In the genomic region with DNA sequence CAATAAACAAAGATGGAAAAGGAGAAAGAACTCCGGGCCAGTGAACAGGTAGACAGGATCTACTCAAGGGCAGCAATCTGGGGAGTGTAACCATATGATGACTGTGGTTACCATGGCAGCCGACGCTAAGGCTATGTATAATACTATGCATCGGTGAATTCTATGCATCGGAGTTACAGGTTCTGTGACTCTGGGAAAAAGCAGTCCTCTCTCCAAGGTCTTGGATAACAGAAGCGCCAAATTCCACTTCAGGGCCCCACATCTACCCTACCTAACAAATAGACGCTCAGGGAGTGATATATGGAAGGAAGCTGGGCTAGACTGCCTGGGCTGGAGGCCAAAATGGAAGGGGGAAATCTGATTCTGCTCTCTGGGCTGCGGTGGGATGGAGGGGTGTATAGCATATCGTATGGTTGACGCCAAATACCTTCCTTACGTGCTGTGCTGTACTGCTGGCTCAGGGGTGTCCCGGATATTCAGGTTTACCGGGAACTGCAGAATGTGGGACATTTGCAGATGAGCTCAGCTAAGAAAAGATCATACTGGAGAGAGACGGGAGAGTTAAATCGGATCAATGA, we compare ENCODE assay signal across 17 mouse cellular contexts. TPM values are rescaled to one million over a fixed set of nuclear protein-coding genes. Genes with fewer than 3 reads are reported as not detected.
A peak's percentile ranks its signal among the peaks of the same experiment; 100 is the strongest.
DNase-seq lines count a peak whose midpoint lies in the region; ATAC-seq and TF ChIP-seq lines count a peak whose summit lies in the region.
"Had no signal": no experiment of that assay in that cellular context is flagged by ENCODE, and none has a peak within 500 bp of the region (broad histone marks: within the 10 kb centered on the region; RNA-seq: fewer than 3 reads in every experiment).

No protein-coding gene starts in this region.

- no peak overlapping the region for H3K9ac ChIP-seq in hindbrain, postnatal 0 days (replicated peaks; ENCODE audit: low read length)
- H3K9ac ChIP-seq in hindbrain, embryonic 14.5 days: no peak overlapping the region
- no peak overlapping the region for H3K9ac ChIP-seq in limb, embryonic 13.5 days
- H3K9ac ChIP-seq in stomach, embryonic 16.5 days (ENCODE audit: low read length): no peak overlapping the region
- H3K9ac ChIP-seq: heart, embryonic 12.5 days had no signal

- no peak for TF ChIP-seq POLR2A in thymus, adult 2 months (IDR thresholded peaks at IDR 0.05; ENCODE audit: control insufficient read depth, extremely low read depth, insufficient read depth, low read length, poor library complexity)

- no peak for TF ChIP-seq CTCF in hindbrain, postnatal 0 days (IDR thresholded peaks at IDR 0.05; ENCODE audit: low read depth)
- no peak for TF ChIP-seq CTCF in thymus, adult 2 months (IDR thresholded peaks at IDR 0.05; ENCODE audit: borderline replicate concordance, control insufficient read depth, extremely low read depth, insufficient read depth, low read length, poor library complexity)

- no peak overlapping the region for H3K4me2 ChIP-seq in hindbrain, postnatal 0 days (ENCODE audit: low read depth, low read length)
- no peak overlapping the region for H3K4me2 ChIP-seq in hindbrain, embryonic 14.5 days (replicated peaks)
- H3K4me2 ChIP-seq in limb, embryonic 13.5 days (replicated peaks): peak overlapping the region; percentile 33
- H3K4me2 ChIP-seq in stomach, embryonic 16.5 days (ENCODE audit: low read depth, low read length): peak overlapping the region; percentile 30; the same call in 1 of the 2 replicates
- H3K4me2 ChIP-seq: heart, embryonic 12.5 days had no signal

- H3K9me3 ChIP-seq in hindbrain, postnatal 0 days (ENCODE audit: low read length): no peaks in the 10 kb centered on the region
- H3K9me3 ChIP-seq in hindbrain, embryonic 14.5 days (ENCODE audit: control insufficient read depth, low read length): no peaks in the 10 kb centered on the region
- H3K9me3 ChIP-seq in limb, embryonic 13.5 days: no peaks in the 10 kb centered on the region
- no peaks in the 10 kb centered on the region for H3K9me3 ChIP-seq in stomach, embryonic 16.5 days (replicated peaks; ENCODE audit: control insufficient read depth, low read length)
- H3K9me3 ChIP-seq: heart, embryonic 12.5 days had no signal

- ATAC-seq in hindbrain, postnatal 0 days: no peak
- ATAC-seq in hindbrain, embryonic 14.5 days (ENCODE audit: low FRiP score): no peak
- peak; percentile 91 for ATAC-seq in limb, embryonic 13.5 days (ENCODE audit: low FRiP score, low read depth)
- ATAC-seq in stomach, embryonic 16.5 days (ENCODE audit: insufficient read depth, low FRiP score): peak; percentile 68; the same call in 1 of the 2 replicates
- no peak for ATAC-seq in monocyte, adult 5-6 weeks (replicated peaks; ENCODE audit: insufficient number of reproducible peaks, low FRiP score, low TSS enrichment, poor library complexity, severe bottlenecking)

- H3K27me3 ChIP-seq in hindbrain, postnatal 0 days (ENCODE audit: insufficient read depth, low read length): no peaks in the 10 kb centered on the region
- H3K27me3 ChIP-seq in hindbrain, embryonic 14.5 days (ENCODE audit: control insufficient read depth, insufficient read depth, low read length): no peaks in the 10 kb centered on the region
- H3K27me3 ChIP-seq in limb, embryonic 13.5 days: no peaks in the 10 kb centered on the region
- no peaks in the 10 kb centered on the region for H3K27me3 ChIP-seq in stomach, embryonic 16.5 days (ENCODE audit: control insufficient read depth, insufficient read depth, low read length)
- H3K27me3 ChIP-seq in thymus, adult 2 months (ENCODE audit: control insufficient read depth, insufficient read depth, low read length): no peaks in the 10 kb centered on the region
- H3K27me3 ChIP-seq: CH12.LX; heart, embryonic 12.5 days had no signal

- 38% methylated on average over 15 of the region's 15 CpGs for WGBS in hindbrain, postnatal 0 days
- 48% methylated on average over 15 of the region's 15 CpGs for WGBS in hindbrain, embryonic 14.5 days
- 38% methylated on average over 15 of the region's 15 CpGs for WGBS in limb, embryonic 13.5 days
- WGBS in stomach, embryonic 16.5 days: 30% methylated on average over 15 of the region's 15 CpGs
- 57% methylated on average over 15 of the region's 15 CpGs for WGBS in thymus, adult 2 months

- peaks cover 8% of the 10 kb centered on the region for H3K4me1 ChIP-seq in hindbrain, postnatal 0 days (ENCODE audit: insufficient read depth, low read length)
- H3K4me1 ChIP-seq in hindbrain, embryonic 14.5 days (replicated peaks; ENCODE audit: control insufficient read depth, insufficient read depth, low read length): peaks cover 25% of the 10 kb centered on the region
- peaks cover 20% of the 10 kb centered on the region for H3K4me1 ChIP-seq in limb, embryonic 13.5 days
- H3K4me1 ChIP-seq in stomach, embryonic 16.5 days (ENCODE audit: control insufficient read depth, insufficient read depth, low read length): peaks cover 12% of the 10 kb centered on the region
- no peaks in the 10 kb centered on the region for H3K4me1 ChIP-seq in thymus, adult 2 months (replicated peaks; ENCODE audit: control insufficient read depth, insufficient read depth, low read length)

- no peaks in the 10 kb centered on the region for H3K36me3 ChIP-seq in hindbrain, postnatal 0 days (ENCODE audit: insufficient read depth, low read length)
- no peaks in the 10 kb centered on the region for H3K36me3 ChIP-seq in hindbrain, embryonic 14.5 days (replicated peaks; ENCODE audit: control insufficient read depth, insufficient read depth)
- H3K36me3 ChIP-seq in limb, embryonic 13.5 days: no peaks in the 10 kb centered on the region
- no peaks in the 10 kb centered on the region for H3K36me3 ChIP-seq in stomach, embryonic 16.5 days (ENCODE audit: control insufficient read depth, insufficient read depth, low read length)
- H3K36me3 ChIP-seq in thymus, adult 2 months (ENCODE audit: control insufficient read depth, insufficient read depth, low read length): no peaks in the 10 kb centered on the region
- H3K36me3 ChIP-seq: heart, embryonic 12.5 days had no signal

- no peak overlapping the region; the same call in 1 of the 2 replicates for H3K27ac ChIP-seq in hindbrain, postnatal 0 days
- no peak overlapping the region for H3K27ac ChIP-seq in hindbrain, embryonic 14.5 days
- H3K27ac ChIP-seq in limb, embryonic 13.5 days: peak overlapping the region; percentile 56; the same call in 1 of the 2 replicates
- no peak overlapping the region for H3K27ac ChIP-seq in stomach, embryonic 16.5 days (ENCODE audit: low read length)
- H3K27ac ChIP-seq in thymus, adult 2 months (ENCODE audit: control insufficient read depth, insufficient read depth, low read length): no peak overlapping the region

- peak; percentile 55 for DNase-seq in hindbrain, postnatal 0 days (ENCODE audit: low spot score)
- DNase-seq in hindbrain, embryonic 14.5 days (ENCODE audit: low spot score): no peak
- DNase-seq in retina, adult 2 months (ENCODE audit: low read depth, low spot score): peak; percentile 76
- DNase-seq in retina, embryonic 14.5 days (ENCODE audit: low spot score): no peak
- no peak for DNase-seq in thymus, adult 2 months
- DNase-seq: adrenal gland, postnatal 10 days; cerebellum, adult 11 months; embryo, embryonic 11 days; kidney, adult 11 months; thymus, postnatal 25 days had no signal

- H3K4me3 ChIP-seq in hindbrain, postnatal 0 days (ENCODE audit: low read length): no peak overlapping the region
- no peak overlapping the region for H3K4me3 ChIP-seq in hindbrain, embryonic 14.5 days (replicated peaks; ENCODE audit: low read length)
- no peak overlapping the region for H3K4me3 ChIP-seq in limb, embryonic 13.5 days
- H3K4me3 ChIP-seq in stomach, embryonic 16.5 days (replicated peaks; ENCODE audit: low read length): no peak overlapping the region
- no peak overlapping the region for H3K4me3 ChIP-seq in thymus, adult 2 months (ENCODE audit: control insufficient read depth, insufficient read depth, low read length)
- H3K4me3 ChIP-seq: heart, embryonic 12.5 days had no signal

RNA-seq across cellular contexts. Expression of a gene that starts 37.3 kb away (rescaled TPM):
- total RNA-seq in hindbrain, postnatal 0 days (2014; rRNA removed): 48.6 and 59.5 TPM in 2 replicates
- 32.7 and 33.5 TPM in 2 replicates for polyA plus RNA-seq in hindbrain, postnatal 0 days (2015; fragmentation: Nextera tagmentation; extraction: Ambion mirVana)
- polyA plus RNA-seq in hindbrain, embryonic 14.5 days (2014; fragmentation: Nextera tagmentation; extraction: Ambion mirVana): 24.2 and 26.8 TPM in 2 replicates
- 6.7 and 7.5 TPM in 2 replicates for polyA plus RNA-seq in limb, embryonic 13.5 days (2015; fragmentation: Nextera tagmentation; extraction: Ambion mirVana)
- 4.7 and 6.0 TPM in 2 replicates for polyA plus RNA-seq in stomach, embryonic 16.5 days (2015; fragmentation: Nextera tagmentation; extraction: Ambion mirVana)
- 4.4 TPM in 2 replicates for polyA plus RNA-seq in thymus, adult 2 months (2012; rRNA removed)
- total RNA-seq in monocyte, adult 5-6 weeks (2017): 0.49 to 0.53 TPM in 2 of 3 replicates, not detected in the other
- total RNA-seq: CH12.LX; liver, adult 2 months; neutrophil, adult 5-6 weeks had no signal

Comparison
In these comparisons a context has a peak if more than half of its experiments do, and no peak if none do; other contexts are left out.
1. DNase-seq: peak in hindbrain, postnatal 0 days (single experiment) and retina, adult 2 months (single experiment); none in hindbrain, embryonic 14.5 days (single experiment), retina, embryonic 14.5 days (single experiment) and thymus, adult 2 months (single experiment).
2. ATAC-seq: peak in limb, embryonic 13.5 days (single experiment) and stomach, embryonic 16.5 days (single experiment); none in hindbrain, postnatal 0 days (single experiment), hindbrain, embryonic 14.5 days (single experiment) and monocyte, adult 5-6 weeks (single experiment).
3. H3K4me2 ChIP-seq: peak in limb, embryonic 13.5 days (single experiment) and stomach, embryonic 16.5 days (single experiment); none in hindbrain, postnatal 0 days (single experiment) and hindbrain, embryonic 14.5 days (single experiment).